Mouse (Mus musculus) lung, embryonic 16.5 days (tissue): Measurements from ENCODE around the gene Axin1. TPM values are rescaled to one million over a fixed set of nuclear protein-coding genes. Genes with fewer than 3 reads are reported as not detected.

Experiments used
- ATAC-seq: fragments of 200-750 bp; cut with Nextera tagmentation; 2 replicates; pipeline ENCODE4 v1.8.0; 2017; ENCODE audit warnings: low read depth, mild to moderate bottlenecking, moderate library complexity
- H3K27ac ChIP-seq: fragments of 300-500 bp; sonication (generic); 2 replicates; pipeline ENCODE4 v1.5.1; 2014; ENCODE audit warnings: mild to moderate bottlenecking, control low read depth, low read length
- H3K27me3 ChIP-seq: fragments of 300-500 bp; sonication (generic); 2 replicates; pipeline ENCODE4 v1.6.1; 2014; ENCODE audit warnings: low read depth, low read length, mixed read lengths; ENCODE audit not compliant: control insufficient read depth, insufficient read depth
- H3K36me3 ChIP-seq: fragments of 300-500 bp; sonication (generic); 2 replicates; pipeline ENCODE4 v1.6.1; 2014; ENCODE audit warnings: low read length; ENCODE audit not compliant: control insufficient read depth, insufficient read depth
- H3K4me1 ChIP-seq: fragments of 300-500 bp; sonication (generic); replicated peaks from 2 replicates; pipeline ENCODE4 v1.6.1; 2014; ENCODE audit warnings: low read length, mixed read lengths; ENCODE audit not compliant: control insufficient read depth, insufficient read depth
- H3K4me2 ChIP-seq: fragments of 300-500 bp; sonication (generic); 2 replicates; pipeline ENCODE4 v1.6.1; 2014; ENCODE audit warnings: low read depth, low read length, control low read depth
- H3K4me3 ChIP-seq: fragments of 300-500 bp; sonication (generic); 2 replicates; pipeline ENCODE4 v1.5.1; 2014; ENCODE audit warnings: mild to moderate bottlenecking, low read length, control low read depth
- H3K9ac ChIP-seq: fragments of 300-500 bp; sonication (generic); 2 replicates; pipeline ENCODE4 v1.6.1; 2014; ENCODE audit warnings: low read length, control low read depth
- H3K9me3 ChIP-seq: fragments of 300-500 bp; sonication (generic); 2 replicates; pipeline ENCODE4 v1.6.1; 2016; ENCODE audit warnings: low read length; ENCODE audit not compliant: control insufficient read depth
- WGBS: fragments of 180-500 bp; shearing (Covaris S2); extraction: QIAGEN DNeasy Blood & Tissue Kit; methylation state at CpG from one replicate; pipeline ENCODE4 v1.1.7; 2014; 5-methylcytosine and 5-hydroxymethylcytosine counted together
- polyA plus RNA-seq: library from polyadenylated mRNA; unstranded; fragments of >200 nt; fragmentation: Nextera tagmentation; extraction: Ambion mirVana; gene quantifications from 2 replicates; pipeline ENCODE4 v1.2.1, GENCODE M21; 2015

The Axin1 gene
- polyA plus RNA-seq, 1 experiment from 2014 or later: 7.4 TPM

DNA sequence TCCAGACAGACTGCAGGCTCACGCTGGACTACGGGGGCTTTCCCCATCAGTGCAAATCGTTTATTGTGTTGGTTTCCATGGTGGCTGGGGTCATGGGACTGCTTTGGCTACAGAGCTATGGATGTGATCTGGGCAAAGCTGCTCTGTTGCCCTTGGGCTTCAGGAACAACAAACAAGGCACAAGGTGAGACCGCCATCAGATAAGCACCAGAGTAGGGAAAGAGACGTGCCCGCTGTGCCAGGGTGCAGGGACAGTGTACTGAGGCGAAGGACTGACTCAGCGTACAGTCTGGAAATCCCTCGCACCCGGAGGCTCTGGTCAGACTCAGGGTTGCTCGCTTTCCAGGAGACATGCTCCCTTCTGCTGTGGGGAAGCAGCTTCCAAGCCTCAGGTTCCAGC lies 74.2 kb downstream of the Axin1 start:
- Histone ChIP-seq H3K4me2 (no peak overlapping the region), H3K4me1 (no peaks in the 10 kb centered on the region), H3K9me3 (no peaks in the 10 kb centered on the region), H3K27ac (no peak overlapping the region), H3K36me3 (no peaks in the 10 kb centered on the region), H3K4me3 (no peak overlapping the region), H3K9ac (no peak overlapping the region), H3K27me3 (no peaks in the 10 kb centered on the region)
- 0 out of 2 replicates have a peak, but pooled peaks have one; percentile 15 for ATAC-seq
- WGBS: 77% methylated on average over 11 of the region's 11 CpGs

DNA sequence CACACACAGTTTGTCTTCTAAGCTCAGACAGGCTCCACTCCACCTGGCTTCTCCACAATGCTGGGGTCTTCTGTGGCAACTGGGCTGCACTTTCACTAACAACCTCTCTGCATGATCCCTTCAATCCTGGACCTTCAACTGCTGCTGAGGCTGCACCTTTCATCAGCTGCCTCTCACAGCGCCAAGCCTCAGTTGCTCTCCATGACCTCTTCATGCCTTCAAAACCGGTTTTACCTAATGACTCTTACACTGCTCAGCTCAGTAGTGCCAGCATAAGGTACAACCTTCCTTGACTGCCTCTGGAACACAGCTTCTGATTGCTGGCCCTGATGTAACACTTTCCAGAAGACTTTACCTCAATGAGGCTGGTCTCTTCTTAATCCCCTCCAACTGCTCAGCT lies 83.0 kb downstream of the Axin1 start:
- Histone ChIP-seq H3K27me3 (no peaks in the 10 kb centered on the region), H3K4me3 (no peak overlapping the region), H3K9ac (no peak overlapping the region), H3K27ac (no peak overlapping the region), H3K9me3 (no peaks in the 10 kb centered on the region), H3K4me1 (peaks cover 13% of the 10 kb centered on the region), H3K36me3 (no peaks in the 10 kb centered on the region), H3K4me2 (no peak overlapping the region)
- 44% methylated on average over 2 of the region's 2 CpGs for WGBS
- peak; percentile 47; the same call in 1 of the 2 replicates for ATAC-seq

DNA sequence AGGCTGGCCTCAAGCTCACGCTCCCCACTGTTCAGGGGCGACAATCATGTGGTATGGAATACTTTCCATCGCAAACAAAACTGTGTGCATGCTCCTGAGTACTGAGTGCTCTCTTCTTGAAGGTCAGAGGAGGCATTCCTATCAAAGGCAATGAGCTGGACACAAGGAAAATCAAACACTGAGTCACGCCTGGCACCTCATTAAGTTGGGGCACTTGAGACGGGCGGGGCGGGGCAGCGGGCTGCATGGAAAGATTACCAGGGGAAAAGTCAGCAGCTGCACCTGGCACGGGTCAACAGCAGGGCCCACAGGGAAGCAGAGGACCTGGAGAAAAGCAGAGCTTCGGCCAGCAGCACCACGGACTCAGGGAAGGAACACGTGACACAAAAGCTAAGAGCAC lies 86.7 kb downstream of the Axin1 start:
- Histone ChIP-seq H3K9ac (no peak overlapping the region), H3K9me3 (no peaks in the 10 kb centered on the region), H3K27me3 (no peaks in the 10 kb centered on the region), H3K4me1 (peaks cover 13% of the 10 kb centered on the region), H3K4me3 (no peak overlapping the region), H3K4me2 (no peak overlapping the region), H3K27ac (peak overlapping the region; percentile 61; the same call in 1 of the 2 replicates), H3K36me3 (no peaks in the 10 kb centered on the region)
- ATAC-seq: peak; percentile 82
- WGBS: 48% methylated on average over 12 of the region's 12 CpGs

DNA sequence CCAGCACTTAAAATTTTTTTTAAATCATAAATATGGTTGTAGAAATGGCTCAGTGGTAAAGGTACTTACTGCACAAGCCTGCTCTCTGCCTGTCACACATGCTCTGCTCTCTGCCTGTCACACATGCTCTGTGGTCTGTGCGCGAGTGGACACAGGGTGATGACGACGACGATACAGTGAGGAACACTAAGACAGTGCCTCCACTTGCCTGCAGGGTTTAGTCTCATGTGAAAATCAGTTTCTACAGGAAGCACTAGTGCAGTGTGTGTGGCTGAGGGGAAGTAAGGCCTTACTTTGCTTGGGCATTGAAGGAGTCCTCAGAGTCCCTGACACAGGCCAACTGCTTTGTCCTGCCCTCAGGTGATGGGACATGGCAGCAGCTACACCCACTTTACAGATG lies 91.3 kb downstream of the Axin1 start:
- Histone ChIP-seq H3K27ac (no peak overlapping the region), H3K4me2 (no peak overlapping the region), H3K9ac (no peak overlapping the region), H3K9me3 (no peaks in the 10 kb centered on the region), H3K36me3 (no peaks in the 10 kb centered on the region), H3K4me1 (peaks cover 10% of the 10 kb centered on the region; the same call in 1 of the 2 replicates), H3K4me3 (no peak overlapping the region), H3K27me3 (no peaks in the 10 kb centered on the region)
- 91% methylated on average over 5 of the region's 5 CpGs for WGBS
- no peak for ATAC-seq

DNA sequence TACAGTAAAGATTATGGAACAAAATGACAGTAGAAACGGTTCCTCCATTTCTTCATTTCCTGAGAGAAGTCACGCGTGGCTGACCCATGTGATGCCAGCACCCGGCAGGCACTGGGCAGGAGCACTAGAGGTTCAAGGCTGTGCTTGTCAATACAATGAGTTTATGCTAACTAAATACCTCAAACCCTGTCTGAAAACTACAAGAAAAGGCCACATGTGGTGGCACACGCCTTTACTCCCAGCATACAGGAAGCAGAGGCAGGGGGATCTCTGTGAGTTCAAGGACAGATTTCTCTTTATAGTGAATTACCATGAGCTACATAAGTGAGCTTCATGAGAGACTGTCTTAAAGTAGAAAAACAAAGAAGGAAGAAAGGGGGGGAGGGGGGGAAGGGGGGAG lies 92.7 kb downstream of the Axin1 start:
- Histone ChIP-seq H3K4me3 (no peak overlapping the region), H3K36me3 (no peaks in the 10 kb centered on the region), H3K4me1 (peaks cover under 1% of the 10 kb centered on the region; the same call in 1 of the 2 replicates), H3K9me3 (no peaks in the 10 kb centered on the region), H3K4me2 (no peak overlapping the region), H3K27me3 (no peaks in the 10 kb centered on the region), H3K9ac (no peak overlapping the region), H3K27ac (no peak overlapping the region)
- no peak for ATAC-seq
- WGBS: 86% methylated on average over 5 of the region's 5 CpGs

DNA sequence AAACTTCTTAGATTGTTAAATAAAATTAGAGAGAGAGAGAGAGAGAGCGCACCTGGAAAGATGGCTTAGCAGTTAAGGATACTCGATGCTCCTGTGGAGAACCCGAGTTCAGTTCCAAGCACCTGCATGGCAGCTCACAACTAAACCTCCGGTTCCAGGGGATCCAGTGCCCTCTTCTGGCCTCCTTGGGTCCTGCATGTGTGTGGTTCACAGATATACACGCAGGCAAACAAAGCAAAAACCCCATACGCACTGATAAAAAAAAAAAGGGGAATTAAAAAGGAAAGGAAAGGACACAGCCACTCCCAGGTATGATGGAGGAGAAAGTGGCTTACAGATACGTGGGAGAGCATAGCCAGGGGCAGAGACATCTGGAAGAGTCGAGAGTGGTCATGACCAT lies 94.4 kb downstream of the Axin1 start:
- 72% methylated on average over 8 of the region's 8 CpGs for WGBS

DNA sequence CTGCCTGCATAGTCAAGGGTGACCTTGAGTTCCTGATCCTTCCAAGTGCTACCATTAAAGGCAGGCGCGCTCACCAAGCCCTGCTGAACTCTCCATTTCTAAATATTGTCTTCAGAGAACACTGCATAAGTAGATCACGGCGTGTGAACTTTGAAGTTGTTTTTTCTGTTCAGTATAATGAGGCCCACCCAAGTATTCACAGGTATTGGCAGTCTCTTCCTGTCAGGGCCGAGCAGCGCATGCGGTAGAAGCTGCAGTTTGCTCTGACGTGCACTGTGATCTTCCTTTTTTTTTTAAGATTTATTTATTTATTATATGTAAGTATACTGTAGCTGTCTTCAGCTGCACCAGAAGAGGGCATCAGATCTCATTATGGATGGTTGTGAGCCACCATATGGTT lies 95.9 kb downstream of the Axin1 start:
- H3K4me1 ChIP-seq: no peaks in the 10 kb centered on the region
- H3K36me3 ChIP-seq: no peaks in the 10 kb centered on the region
- ATAC-seq: no peak
- WGBS: 77% methylated on average over 8 of the region's 8 CpGs
- H3K4me3 ChIP-seq: no peak overlapping the region
- H3K27ac ChIP-seq: no peak overlapping the region
- no peak overlapping the region for H3K4me2 ChIP-seq
- H3K27me3 ChIP-seq: no peaks in the 10 kb centered on the region
- H3K9ac ChIP-seq: no peak overlapping the region
- H3K9me3 ChIP-seq: no peaks in the 10 kb centered on the region

More for the DNA sequence above, 94.4 kb downstream of the Axin1 start:
- Histone ChIP-seq H3K27ac (no peak overlapping the region), H3K9me3 (no peaks in the 10 kb centered on the region), H3K27me3 (no peaks in the 10 kb centered on the region), H3K36me3 (no peaks in the 10 kb centered on the region), H3K4me3 (no peak overlapping the region), H3K4me1 (no peaks in the 10 kb centered on the region), H3K4me2 (no peak overlapping the region), H3K9ac (no peak overlapping the region)
- ATAC-seq: no peak

DNA sequence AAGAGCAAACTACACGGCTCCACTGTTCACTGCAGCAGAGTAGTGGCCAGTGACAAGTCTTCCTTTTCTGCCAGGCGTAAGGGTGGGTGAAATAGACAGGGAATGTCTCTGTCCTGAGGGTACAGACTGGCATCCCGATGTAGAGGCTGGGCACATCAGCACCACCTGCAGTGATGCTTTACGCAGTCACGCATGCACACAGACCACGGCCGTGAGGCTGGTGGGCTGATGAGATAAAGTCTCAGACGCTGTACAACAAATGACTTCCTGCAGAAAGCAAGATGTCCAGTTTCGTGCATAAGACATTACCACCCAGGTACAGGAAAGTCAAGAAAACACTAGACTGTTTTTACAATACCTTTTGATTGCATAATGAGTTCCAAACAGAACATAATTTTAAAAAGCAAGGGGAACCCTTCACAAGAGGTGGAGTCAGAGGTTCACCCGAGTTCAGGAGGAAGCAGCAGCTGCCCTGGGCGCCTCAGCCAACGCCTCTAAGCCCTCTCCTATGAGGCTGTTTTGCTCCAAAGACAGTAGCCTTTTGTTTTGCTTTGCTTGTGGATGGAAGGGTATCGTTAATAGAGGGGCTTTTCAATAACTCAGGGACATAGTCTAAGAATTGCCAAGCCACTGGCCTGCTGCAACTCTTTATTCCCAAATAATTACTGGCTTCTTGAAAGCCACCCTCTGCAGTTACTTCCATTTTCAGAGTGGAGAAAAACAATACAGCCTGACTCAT lies 96.8 kb downstream of the Axin1 start:
- Histone ChIP-seq H3K27me3 (no peaks in the 10 kb centered on the region), H3K9ac (no peak overlapping the region), H3K4me2 (no peak overlapping the region), H3K36me3 (no peaks in the 10 kb centered on the region), H3K4me3 (no peak overlapping the region), H3K27ac (no peak overlapping the region), H3K9me3 (no peaks in the 10 kb centered on the region), H3K4me1 (no peaks in the 10 kb centered on the region)
- 63% methylated on average over 13 of the region's 13 CpGs for WGBS
- no peak for ATAC-seq

DNA sequence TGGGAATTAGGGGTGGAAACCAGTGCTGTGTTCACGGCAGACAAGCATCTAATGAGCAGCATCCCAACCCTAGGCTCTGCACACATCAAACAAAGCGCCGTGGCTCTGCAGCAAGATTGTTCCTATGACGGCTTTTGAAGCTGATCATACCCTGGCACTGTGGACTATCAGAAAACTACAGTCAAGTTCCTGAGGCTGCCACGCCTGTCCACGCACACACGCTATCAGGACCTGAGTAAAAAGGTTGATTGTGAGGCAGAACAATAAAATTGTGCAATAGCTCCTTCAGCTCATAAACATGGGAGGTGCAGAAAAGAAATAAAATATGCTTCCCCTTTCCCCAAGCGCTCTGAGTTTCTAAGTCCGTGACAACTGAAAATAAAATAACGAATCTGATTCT lies 99.2 kb downstream of the Axin1 start:
- H3K9ac ChIP-seq: no peak overlapping the region
- H3K9me3 ChIP-seq: no peaks in the 10 kb centered on the region
- no peaks in the 10 kb centered on the region for H3K36me3 ChIP-seq
- H3K4me2 ChIP-seq: no peak overlapping the region
- no peaks in the 10 kb centered on the region for H3K27me3 ChIP-seq
- H3K4me1 ChIP-seq: no peaks in the 10 kb centered on the region
- H3K4me3 ChIP-seq: no peak overlapping the region
- WGBS: 78% methylated on average over 10 of the region's 10 CpGs
- H3K27ac ChIP-seq: no peak overlapping the region
- ATAC-seq: no peak
